Mouse (Mus musculus) liver, adult 2 months (tissue): ENCODE results near the gene Dhcr24. TPM values are rescaled to one million over a fixed set of nuclear protein-coding genes. Genes with fewer than 3 reads are reported as not detected.

Source experiments
- DNase-seq: peaks from one replicate; pipeline ENCODE4 v3.0.0-alpha.2; 2011; ENCODE audit warnings: low read depth, low spot score; ENCODE audit errors: extremely low read depth
- H3K27ac ChIP-seq: fragments of 200-500 bp; replicated peaks from 2 replicates; pipeline ENCODE4 v1.5.1; 2012; ENCODE audit warnings: low read depth, mild to moderate bottlenecking, control low read depth, inconsistent platforms, low read length; ENCODE audit not compliant: insufficient read depth
- H3K27me3 ChIP-seq: fragments of 200-500 bp; 2 replicates; pipeline ENCODE4 v1.6.1; 2012; ENCODE audit warnings: mild to moderate bottlenecking, moderate library complexity, low read length, inconsistent platforms; ENCODE audit not compliant: control insufficient read depth, insufficient read depth
- H3K36me3 ChIP-seq: fragments of 200-500 bp; 2 replicates; pipeline ENCODE4 v1.6.1; 2012; ENCODE audit warnings: low read length, inconsistent platforms; ENCODE audit not compliant: control insufficient read depth, insufficient read depth
- H3K4me1 ChIP-seq: fragments of 200-500 bp; 2 replicates; pipeline ENCODE4 v1.6.1; 2011; ENCODE audit warnings: low read length; ENCODE audit not compliant: control insufficient read depth, insufficient read depth
- H3K4me3 ChIP-seq: fragments of 200-500 bp; 2 replicates; pipeline ENCODE4 v1.5.1; 2011; ENCODE audit warnings: low read depth, mild to moderate bottlenecking, control low read depth, low read length, moderate library complexity; ENCODE audit not compliant: insufficient read depth
- H3K79me2 ChIP-seq: fragments of 200-500 bp; 2 replicates; pipeline ENCODE4 v1.6.1; 2012; ENCODE audit warnings: inconsistent platforms, mild to moderate bottlenecking, low read length, moderate library complexity; ENCODE audit not compliant: control insufficient read depth, insufficient read depth
- H3K9ac ChIP-seq: fragments of 200-500 bp; 2 replicates; pipeline ENCODE4 v1.6.1; 2012; ENCODE audit warnings: low read depth, mild to moderate bottlenecking, control low read depth, inconsistent platforms, low read length
- CTCF ChIP-seq: fragments of 200-500 bp; IDR thresholded peaks from 2 replicates; pipeline ENCODE4 v1.5.1; 2011; ENCODE audit warnings: low read depth, low read length, control low read depth
- POLR2A ChIP-seq: fragments of 200-500 bp; IDR thresholded peaks from 2 replicates; pipeline ENCODE4 v1.6.1; 2011; ENCODE audit warnings: low read length, control low read depth; ENCODE audit not compliant: insufficient read depth; ENCODE audit errors: extremely low read depth
- WGBS: fragments of 180-500 bp; shearing (Covaris S2); methylation state at CpG from one replicate; pipeline ENCODE4 v1.1.7; 2018; 5-methylcytosine and 5-hydroxymethylcytosine counted together
- polyA plus RNA-seq: library from polyadenylated mRNA; depleted of rRNA; stranded (reverse); fragments of >200 nt; gene quantifications from 2 replicates; pipeline ENCODE4 v1.2.3, GENCODE M21; 2012
- total RNA-seq: library from RNA; depleted of rRNA; stranded (reverse); fragments of >200 nt; gene quantifications from 2 replicates; pipeline ENCODE4 v1.2.3, GENCODE M21; 2014

Gene Dhcr24
- total and polyA plus RNA-seq, 2 experiments, result 253 to 676 TPM

- H3K4me1 ChIP-seq, result peaks cover 23% of the 10 kb centered on the region
- TF ChIP-seq POLR2A (no peak), CTCF (no peak)
- 14% methylated on average over 9 of the region's 9 CpGs for WGBS
- peaks cover 27% of the 10 kb centered on the region for H3K36me3 ChIP-seq
- peak; percentile 98 for DNase-seq
- peaks cover 25% of the 10 kb centered on the region for H3K79me2 ChIP-seq
- peak overlapping the region; percentile 70 for H3K9ac ChIP-seq
- no peaks in the 10 kb centered on the region for H3K27me3 ChIP-seq
- H3K27ac ChIP-seq, result peak overlapping the region; percentile 91
- H3K4me3 ChIP-seq, result peak overlapping the region; percentile 83
These were observed 2.3 kb downstream of the Dhcr24 start for GRCm38 (mm10) chr4:106562837-106563790.

GRCm38 (mm10) chr4:106564161-106564560, 3.3 kb downstream of the Dhcr24 start:
- 35% methylated on average over 11 of the region's 11 CpGs for WGBS
- peak overlapping the region; percentile 53 for H3K9ac ChIP-seq
- peaks cover 31% of the 10 kb centered on the region for H3K36me3 ChIP-seq
- no peaks in the 10 kb centered on the region for H3K27me3 ChIP-seq
- peak overlapping the region; percentile 79 for H3K27ac ChIP-seq
- DNase-seq, result no peak
- TF ChIP-seq POLR2A (no peak), CTCF (no peak)
- peaks cover 25% of the 10 kb centered on the region for H3K79me2 ChIP-seq
- peak overlapping the region; percentile 53 for H3K4me3 ChIP-seq
- peaks cover 20% of the 10 kb centered on the region for H3K4me1 ChIP-seq

GRCm38 (mm10) chr4:106569680-106570079, 8.8 kb downstream of the Dhcr24 start:
- H3K79me2 ChIP-seq, result peaks cover 20% of the 10 kb centered on the region; the same call in 1 of the 2 replicates
- H3K9ac ChIP-seq, result no peak overlapping the region
- no peak overlapping the region for H3K4me3 ChIP-seq
- H3K36me3 ChIP-seq, result peaks cover 76% of the 10 kb centered on the region
- WGBS, result 88% methylated on average over 4 of the region's 4 CpGs
- H3K27me3 ChIP-seq, result no peaks in the 10 kb centered on the region
- no peak for TF ChIP-seq POLR2A
- no peak for TF ChIP-seq CTCF
- H3K27ac ChIP-seq, result no peak overlapping the region
- DNase-seq, result peak; percentile 44
- H3K4me1 ChIP-seq, result peaks cover 4% of the 10 kb centered on the region

GRCm38 (mm10) chr4:106571081-106571724, 10.4 kb downstream of the Dhcr24 start:
- Histone ChIP-seq H3K36me3 (peaks cover 79% of the 10 kb centered on the region), H3K27me3 (no peaks in the 10 kb centered on the region), H3K79me2 (peaks cover 19% of the 10 kb centered on the region; the same call in 1 of the 2 replicates), H3K4me3 (no peak overlapping the region), H3K4me1 (no peaks in the 10 kb centered on the region; the same call in 1 of the 2 replicates), H3K9ac (no peak overlapping the region), H3K27ac (no peak overlapping the region)
- peak; percentile 44 for DNase-seq
- no peak for TF ChIP-seq POLR2A
- TF ChIP-seq CTCF, result no peak
- 61% methylated on average over 11 of the region's 11 CpGs for WGBS

GRCm38 (mm10) chr4:106575022-106575421, 14.2 kb downstream of the Dhcr24 start:
- Histone ChIP-seq H3K27me3 (no peaks in the 10 kb centered on the region), H3K9ac (no peak overlapping the region), H3K79me2 (peaks cover 10% of the 10 kb centered on the region; the same call in 1 of the 2 replicates), H3K4me1 (no peaks in the 10 kb centered on the region), H3K36me3 (peaks cover 81% of the 10 kb centered on the region), H3K4me3 (no peak overlapping the region), H3K27ac (no peak overlapping the region)
- DNase-seq, result no peak
- TF ChIP-seq CTCF (no peak), POLR2A (no peak)
- 25% methylated on average over 8 of the region's 8 CpGs for WGBS
